Mouse (Mus musculus): ENCODE measurements at regions not wholly inside any gene's neighbourhood (a gene's known extent, or its start where the extent isn't known, plus 50 kb on each side); places are given as distances from the start of the nearest gene placed in this dataset.

DNA sequence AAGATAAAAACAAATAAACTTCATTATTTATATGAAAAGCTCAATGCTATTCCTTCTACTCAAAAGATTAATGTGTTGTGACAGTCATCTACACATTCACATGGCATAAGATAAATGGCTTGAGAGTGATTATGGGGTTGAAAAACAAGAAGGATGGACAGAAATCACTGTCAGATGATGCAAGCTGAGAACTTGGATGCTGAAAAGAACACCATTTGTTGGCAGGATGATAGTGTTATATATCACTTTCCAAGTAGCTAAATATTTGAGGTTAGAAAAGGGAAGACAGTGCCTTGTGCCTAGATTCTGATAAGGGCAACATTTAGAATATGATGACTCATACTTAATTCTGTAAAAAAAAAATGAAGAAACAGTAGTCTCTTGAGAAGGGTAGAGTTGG, 817.0 kb downstream of the Phex start:
- DNase-seq (ENCODE audit: low read depth, low spot score), result no peak

GRCm38 (mm10) chrX:156594735-156595134, 820.4 kb downstream of the Phex start:
- peak; percentile 5 for DNase-seq (ENCODE audit: low read depth, low spot score)

Data from mesoderm, embryonic 11.5 days (tissue).